Mouse (Mus musculus): ENCODE data around the gene R3hdm4.
A peak's percentile ranks its signal among the peaks of the same experiment; 100 is the strongest.

Gene R3hdm4

GRCm38 (mm10) chr10:79940749-79941148 is 19.7 kb upstream of the R3hdm4 start:
- no peak for DNase-seq

GRCm38 (mm10) chr10:79937775-79938526 is 16.9 kb upstream of the R3hdm4 start:
- DNase-seq: peak; percentile 60

GRCm38 (mm10) chr10:79936911-79937441 is 16.0 kb upstream of the R3hdm4 start:
- peak; percentile 84 for DNase-seq

- peak; percentile 77 for DNase-seq
These were observed 15.4 kb upstream of the R3hdm4 start for GRCm38 (mm10) chr10:79936284-79936910.

- no peak for DNase-seq
These were observed 14.0 kb upstream of the R3hdm4 start for GRCm38 (mm10) chr10:79934794-79935569.

GRCm38 (mm10) chr10:79934272-79934721 is 13.3 kb upstream of the R3hdm4 start:
- peak; percentile 87 for DNase-seq

- no peak for DNase-seq
These were observed 12.9 kb upstream of the R3hdm4 start for GRCm38 (mm10) chr10:79933861-79934260.

- no peak for DNase-seq
These were observed 12.2 kb upstream of the R3hdm4 start for GRCm38 (mm10) chr10:79933145-79933679.

GRCm38 (mm10) chr10:79932736-79933135 is 11.7 kb upstream of the R3hdm4 start:
- DNase-seq: peak; percentile 50

- DNase-seq: no peak
These were observed 10.8 kb upstream of the R3hdm4 start for GRCm38 (mm10) chr10:79931797-79932196.

GRCm38 (mm10) chr10:79930826-79931186 is 9.8 kb upstream of the R3hdm4 start:
- no peak for DNase-seq

GRCm38 (mm10) chr10:79929967-79930825 is 9.2 kb upstream of the R3hdm4 start:
- DNase-seq: no peak

GRCm38 (mm10) chr10:79928907-79929701 is 8.1 kb upstream of the R3hdm4 start:
- DNase-seq: no peak

GRCm38 (mm10) chr10:79928030-79928694 is 7.2 kb upstream of the R3hdm4 start:
- no peak for DNase-seq

- peak; percentile 72 for DNase-seq
These were observed 6.5 kb upstream of the R3hdm4 start for GRCm38 (mm10) chr10:79927324-79928029.

GRCm38 (mm10) chr10:79926491-79927323 is 5.7 kb upstream of the R3hdm4 start, which contains the start of gene Arid3a:
TSS of gene Arid3a (plus strand) at chr10:79927043.
- DNase-seq: peak; percentile 90

GRCm38 (mm10) chr10:79925785-79926490 is 4.9 kb upstream of the R3hdm4 start:
- DNase-seq: no peak

Data from kidney, adult 18-20 months (tissue).